Mouse (Mus musculus) E14TG2a.4 (cell line): ENCODE results near the gene Sf3b4.

Experiments used
- CTCF ChIP-seq: conservative IDR thresholded peaks from 2 replicates; pipeline ENCODE4 v1.5.1; 2014; ENCODE audit warnings: low read length
- POU5F1 ChIP-seq: IDR thresholded peaks from 2 replicates; pipeline ENCODE4 v1.6.1; 2014; ENCODE audit warnings: low read length, borderline replicate concordance

DNA sequence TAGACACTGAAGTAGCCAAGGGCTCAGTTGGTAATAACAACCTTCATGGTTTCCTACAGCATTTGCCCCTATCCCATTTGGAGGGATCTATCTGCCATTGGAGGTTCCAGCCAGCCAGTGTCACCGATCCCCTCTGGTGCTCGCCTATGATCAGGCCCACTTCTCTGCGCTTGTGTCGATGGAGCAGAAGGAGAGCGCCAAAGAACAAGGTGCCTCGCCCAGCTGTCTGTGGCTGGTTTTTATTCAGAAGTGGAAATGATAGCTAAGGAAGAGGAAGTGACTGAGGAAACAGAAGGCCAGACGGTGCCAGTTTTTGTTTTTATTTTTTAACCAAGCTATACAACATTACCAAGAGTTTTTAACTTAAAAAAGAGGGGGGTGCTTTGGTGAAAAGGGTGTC is 20.3 kb upstream of the Sf3b4 start:
- TF ChIP-seq CTCF (no peak), POU5F1 (no peak)
